Mouse (Mus musculus): Measurements from ENCODE around the gene Dusp3.

The Dusp3 gene

DNA sequence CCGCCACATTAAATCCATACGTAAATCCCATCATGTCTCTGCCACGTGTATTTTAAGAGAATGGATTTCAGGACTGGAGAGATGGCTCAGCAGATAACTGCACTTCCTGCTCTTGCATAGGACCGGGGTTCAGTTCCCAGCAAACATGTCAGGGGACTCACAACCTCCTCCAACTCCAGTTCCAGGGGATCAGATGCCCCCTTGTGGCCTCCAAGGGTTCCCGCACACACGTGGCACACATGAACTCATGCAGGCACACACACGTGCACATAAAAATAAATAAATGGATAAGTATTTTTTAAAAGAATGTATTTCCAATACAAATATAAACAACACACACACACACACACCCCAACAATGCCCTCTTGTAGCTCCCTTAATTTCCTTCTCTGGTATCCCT lies 9.9 kb downstream of the Dusp3 start:
- in situ Hi-C loops (cut with MboI, MseI) = no loop called here

DNA sequence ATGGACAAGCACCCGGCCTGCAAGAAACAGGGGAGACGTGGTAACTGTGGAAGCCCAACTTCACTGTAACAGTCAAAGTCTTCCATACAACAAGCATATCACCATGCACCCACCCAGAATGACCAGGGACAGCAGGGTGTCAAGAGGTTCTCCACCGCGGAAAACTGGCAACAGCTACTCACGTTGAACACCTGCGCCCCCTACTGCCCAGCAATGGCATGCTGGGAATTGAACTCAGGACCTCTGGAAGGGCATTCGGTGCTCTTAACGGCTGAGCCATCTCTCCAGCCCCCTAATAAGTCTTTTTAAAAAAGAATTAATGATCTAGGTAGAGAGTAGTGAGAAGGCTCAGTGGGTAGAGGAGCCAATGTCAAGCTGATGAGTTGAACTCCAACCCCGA lies 11.9 kb downstream of the Dusp3 start:
- in situ Hi-C loops (cut with MboI, MseI) = no loop called here

DNA sequence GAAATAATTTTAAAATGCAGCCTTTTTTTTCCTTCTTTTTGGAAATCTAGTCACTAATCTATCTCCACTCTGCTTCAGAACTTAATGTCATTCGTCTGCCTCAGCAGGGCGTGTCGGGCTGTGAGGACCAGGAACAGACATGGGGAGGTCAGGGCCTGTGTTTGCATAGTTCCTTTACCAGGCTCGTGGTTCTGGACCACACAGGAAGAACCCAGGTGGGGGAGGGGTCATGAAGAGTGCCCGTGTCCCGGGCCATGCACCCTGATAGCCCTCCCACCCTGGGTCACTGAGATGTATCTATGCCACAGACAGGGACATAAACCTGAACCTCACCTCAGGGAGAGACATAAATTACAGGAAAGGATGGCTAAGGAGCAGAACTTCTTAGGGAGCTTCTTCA lies 12.6 kb downstream of the Dusp3 start:
- in situ Hi-C loops (cut with MboI, MseI) = no loop called here

DNA sequence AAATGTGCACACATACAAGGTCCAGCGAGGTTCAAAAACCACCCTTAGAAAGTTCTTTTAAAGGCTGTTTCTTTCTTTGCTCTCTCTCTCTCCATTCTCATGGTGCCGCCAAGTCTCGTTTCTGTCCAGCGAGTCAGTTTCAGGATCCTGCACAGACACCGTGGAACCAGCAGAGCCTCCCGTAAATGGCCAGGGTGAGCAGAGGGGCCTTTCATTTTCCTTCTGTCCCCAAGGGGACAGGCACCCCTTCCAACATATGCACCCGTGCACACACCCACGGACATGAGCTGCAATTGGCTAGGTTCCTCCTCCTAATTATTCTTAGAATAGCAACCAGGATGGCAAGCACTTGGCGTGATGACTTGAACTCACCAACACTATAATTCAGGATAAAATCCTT lies 13.3 kb downstream of the Dusp3 start:
- in situ Hi-C loops (cut with MboI, MseI) = no loop called here

DNA sequence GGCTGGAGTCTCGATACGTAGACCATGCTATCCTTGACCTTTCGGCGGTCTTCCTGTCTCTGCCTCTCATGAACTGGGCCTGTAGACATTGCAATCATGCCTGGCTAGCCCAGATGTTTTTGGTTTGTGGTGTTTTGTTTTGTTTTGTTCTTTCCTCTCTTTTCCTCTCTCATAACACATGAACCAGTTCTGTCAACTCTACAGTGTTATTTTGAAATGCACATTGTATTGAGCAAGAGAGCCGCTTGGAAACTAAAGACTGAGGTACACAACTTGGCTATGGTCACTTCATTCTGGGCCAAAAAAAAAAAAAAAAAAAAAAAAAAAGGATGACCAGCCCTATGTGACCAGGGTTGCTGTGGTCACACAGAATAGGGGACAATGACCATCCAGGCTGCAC lies 14.2 kb downstream of the Dusp3 start:
- in situ Hi-C loops (cut with MboI, MseI) = no loop called here

DNA sequence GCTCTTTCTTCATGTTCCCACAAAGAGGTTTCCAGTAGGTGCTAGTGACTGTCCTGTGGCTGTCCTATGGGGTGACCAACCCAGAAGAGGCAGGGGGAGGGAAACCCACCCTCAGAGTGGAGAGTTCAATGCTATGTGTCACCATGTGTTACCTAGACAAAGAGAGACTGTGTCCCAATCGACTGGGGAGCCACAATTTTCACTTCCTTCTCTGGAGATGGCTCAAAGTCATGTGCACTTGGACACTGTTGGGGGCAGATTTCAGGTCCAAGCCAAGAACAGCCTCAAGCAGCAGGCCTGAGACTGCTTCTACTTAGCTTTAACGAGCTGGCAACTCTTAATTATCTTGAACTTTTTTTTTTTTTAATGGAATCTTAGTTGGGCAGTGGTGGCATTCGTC lies 14.7 kb downstream of the Dusp3 start:
- in situ Hi-C loops (cut with MboI, MseI) = no loop called here

DNA sequence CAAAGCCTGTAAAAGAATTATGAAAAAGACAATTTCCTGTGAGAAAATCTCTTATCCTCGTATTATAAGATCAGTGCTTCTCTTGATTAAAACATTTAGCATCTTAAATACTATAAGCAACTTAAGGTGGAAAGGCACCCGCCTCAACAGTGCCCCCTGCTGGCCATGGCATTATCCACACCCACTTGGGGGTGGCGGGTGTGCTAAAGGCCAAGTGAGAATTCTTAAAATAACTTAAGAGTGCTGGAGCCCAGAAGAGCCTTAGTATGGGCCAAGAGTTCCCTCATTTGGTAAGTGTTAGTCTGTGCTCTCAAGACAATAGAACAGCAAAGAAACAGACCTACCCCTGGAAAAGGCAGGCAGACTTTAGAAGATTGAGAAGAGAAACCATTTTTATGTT lies 15.4 kb downstream of the Dusp3 start:
- in situ Hi-C loops (cut with MboI, MseI) = no loop called here

DNA sequence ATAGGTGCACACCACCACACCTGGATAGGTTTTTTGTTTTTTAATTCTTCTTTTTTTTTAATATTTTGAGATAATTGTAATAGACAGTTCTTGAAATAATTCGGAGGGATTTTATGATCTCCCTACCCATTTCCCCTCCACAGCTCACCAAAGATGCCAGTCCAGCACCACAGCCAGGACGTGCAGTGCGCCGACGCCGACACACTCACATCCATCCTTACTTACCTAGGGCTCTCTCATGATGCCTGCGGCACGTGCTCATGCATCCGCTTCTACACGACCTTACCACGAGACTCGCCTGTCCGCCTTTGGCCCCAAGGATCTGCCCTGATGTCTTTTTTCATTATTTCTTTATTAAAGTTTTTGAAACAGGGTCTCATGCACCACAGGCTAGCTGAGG lies 17.0 kb downstream of the Dusp3 start:
- in situ Hi-C loops (cut with MboI, MseI) = loop anchor here (5.0 kb wide), 1 partner anchor 48 kb away; no protein-coding TSS in a partner anchor

DNA sequence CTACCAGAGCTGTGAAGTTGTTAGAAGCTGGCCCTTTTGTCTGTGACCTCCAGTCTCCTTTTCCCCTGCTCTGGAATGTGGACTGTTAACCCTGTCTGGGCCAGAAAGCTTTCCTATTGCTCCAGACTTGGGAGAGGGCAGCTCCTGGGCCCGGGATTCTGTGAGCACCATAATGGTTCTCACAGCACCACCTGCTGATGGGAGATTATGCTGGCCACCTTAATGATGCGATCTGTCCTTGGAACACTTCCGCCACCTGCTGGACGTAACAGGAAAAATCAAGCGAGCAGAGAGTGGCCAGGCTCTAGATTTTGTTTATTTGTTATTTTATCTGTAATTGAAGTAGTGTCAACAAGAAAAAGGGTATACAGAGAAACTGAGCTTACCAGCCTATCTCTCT lies 18.0 kb downstream of the Dusp3 start:
- in situ Hi-C loops (cut with MboI, MseI) = loop anchor here (5.0 kb wide), 1 partner anchor 46 kb away; no protein-coding TSS in a partner anchor

DNA sequence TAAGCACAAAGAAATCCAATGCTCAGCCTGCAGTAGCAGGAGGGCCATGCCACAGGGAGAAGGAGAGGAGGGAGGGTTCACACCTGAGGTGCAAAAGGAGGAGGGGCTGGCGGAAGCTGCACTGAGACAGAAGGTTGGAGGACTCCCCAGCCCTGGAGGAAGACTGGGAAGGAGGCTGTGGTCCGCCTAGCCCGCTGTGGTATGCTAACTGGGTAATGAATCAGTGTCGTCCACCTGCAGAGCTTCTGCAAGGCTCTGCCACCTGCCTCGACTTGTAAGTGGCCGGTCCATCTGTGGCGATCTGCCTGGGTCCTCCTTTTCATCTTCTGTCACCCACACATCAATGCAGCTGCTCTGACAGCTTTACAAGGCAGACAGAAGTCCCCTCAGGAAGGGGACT lies 18.5 kb downstream of the Dusp3 start:
- in situ Hi-C loops (cut with MboI, MseI) = loop anchor here (5.0 kb wide), 1 partner anchor 46 kb away; no protein-coding TSS in a partner anchor

DNA sequence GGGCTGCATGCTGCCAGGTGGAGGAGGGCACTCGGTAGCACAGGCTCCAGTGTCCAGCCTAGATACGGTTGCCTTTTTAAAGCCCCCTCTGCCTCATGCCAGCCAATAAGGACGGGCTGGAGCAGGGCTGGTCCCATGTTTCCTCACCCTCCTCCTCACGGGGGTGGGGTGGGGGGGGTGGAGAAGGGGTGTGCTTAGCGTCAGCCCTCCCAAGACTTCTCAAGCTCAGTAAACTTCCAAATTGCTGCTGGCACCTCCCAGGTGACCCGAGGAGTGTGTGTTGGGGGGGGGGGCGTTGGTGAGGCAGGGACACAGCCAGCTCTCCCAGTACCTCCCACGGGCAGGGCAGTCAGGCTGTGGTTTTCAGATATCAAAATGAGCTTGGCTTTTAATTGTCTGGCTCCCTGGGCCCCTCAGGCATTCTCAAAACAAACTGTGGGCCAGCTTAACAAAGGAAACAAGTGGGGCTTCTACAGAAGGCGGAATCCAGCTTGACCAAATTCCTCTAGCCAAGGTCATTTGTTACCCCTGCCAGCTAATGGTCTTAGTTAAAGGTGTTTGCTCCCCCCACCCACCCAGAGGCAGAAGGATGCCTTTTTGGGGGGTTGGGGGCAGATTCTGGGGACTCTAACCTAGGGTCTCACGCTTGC lies 19.7 kb downstream of the Dusp3 start, which contains the start of gene Sost:
Gene Sost (minus strand): TSS at position 51 of the 650 bp plus-strand sequence.
- in situ Hi-C loops (cut with MboI, MseI) = loop anchor here (5.0 kb wide), 1 partner anchor 45 kb away; no protein-coding TSS in a partner anchor

DNA sequence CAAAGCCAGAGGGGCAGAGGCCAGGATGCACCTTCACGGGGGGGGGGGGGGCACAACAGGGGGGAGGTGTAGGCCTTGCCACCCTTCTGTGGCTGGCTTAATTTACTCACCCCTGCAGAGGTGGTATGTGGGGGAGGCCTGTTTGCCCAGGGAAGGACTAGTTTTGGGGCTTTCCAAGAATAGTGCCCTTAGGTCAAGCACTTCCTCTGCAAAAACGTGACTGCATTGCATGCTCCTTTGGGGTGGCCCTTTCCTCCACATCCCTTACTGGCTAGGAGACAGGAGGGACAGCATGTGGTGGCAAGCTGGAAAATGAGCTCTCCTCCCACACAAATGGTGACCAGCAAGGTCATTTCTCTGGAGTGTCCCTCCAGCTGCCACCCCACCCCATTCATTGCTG lies 21.3 kb downstream of the Dusp3 start:
- in situ Hi-C loops (cut with MboI, MseI) = loop anchor here (5.0 kb wide), 1 partner anchor 43 kb away; no protein-coding TSS in a partner anchor

DNA sequence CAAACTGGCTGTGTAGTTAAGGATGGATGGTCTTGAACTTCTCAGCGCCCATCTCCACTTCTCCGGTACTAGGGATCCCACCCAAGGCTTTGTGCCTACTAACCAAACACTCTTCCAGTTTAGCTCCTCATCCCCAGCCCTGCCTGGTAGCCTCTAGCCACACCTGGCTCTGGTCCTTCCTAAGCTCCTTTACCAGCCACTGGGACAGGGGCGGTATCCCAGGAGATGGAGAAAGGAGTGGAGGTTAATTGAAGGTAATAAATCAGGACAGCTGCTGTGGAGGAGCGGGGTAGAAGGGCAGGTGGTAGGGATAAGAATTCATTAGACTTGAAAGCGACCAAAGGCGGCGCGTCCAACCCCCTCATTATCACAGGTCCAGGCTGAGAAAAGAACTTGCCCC lies 22.2 kb downstream of the Dusp3 start:
- in situ Hi-C loops (cut with MboI, MseI) = loop anchor here (5.0 kb wide), 1 partner anchor 42 kb away; no protein-coding TSS in a partner anchor

DNA sequence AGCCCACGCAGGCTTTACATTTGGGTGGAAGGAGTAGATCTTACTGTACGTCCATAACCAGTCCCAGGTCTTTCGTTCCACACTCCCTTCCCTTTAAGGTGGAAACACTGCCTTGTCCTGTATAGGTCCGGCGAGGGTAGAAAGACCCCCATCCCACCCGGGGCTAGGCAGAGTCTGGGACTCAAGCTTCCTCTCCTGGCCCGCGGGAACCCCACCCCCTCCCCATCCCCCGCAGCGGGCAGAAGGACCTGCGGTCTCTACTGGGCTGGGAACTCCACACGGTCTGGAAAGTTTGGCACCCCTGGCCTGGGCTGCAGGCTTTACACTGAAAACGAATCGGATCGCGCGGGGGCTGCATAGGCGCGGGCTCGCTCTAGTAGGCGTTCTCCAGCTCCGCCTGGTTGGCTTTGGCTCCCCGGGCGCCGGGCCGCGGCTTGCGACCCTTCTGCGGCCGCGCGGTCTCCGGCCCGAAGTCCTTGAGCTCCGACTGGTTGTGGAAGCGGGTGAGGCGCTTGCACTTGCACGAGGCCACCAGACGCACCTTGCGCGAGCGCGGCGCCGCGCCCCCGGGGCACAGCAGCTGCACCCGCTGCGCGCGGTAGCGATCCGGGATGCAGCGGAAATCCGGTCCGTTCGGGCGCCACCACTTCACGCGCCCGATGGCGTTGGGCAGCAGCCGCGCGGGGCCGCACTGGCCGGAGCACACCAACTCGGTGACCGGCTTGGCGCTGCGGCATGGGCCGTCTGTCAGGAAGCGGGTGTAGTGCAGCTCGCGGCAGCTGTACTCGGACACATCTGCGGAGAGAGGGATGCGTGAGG lies 23.1 kb downstream of the Dusp3 start:
- in situ Hi-C loops (cut with MboI, MseI) = no loop called here

DNA sequence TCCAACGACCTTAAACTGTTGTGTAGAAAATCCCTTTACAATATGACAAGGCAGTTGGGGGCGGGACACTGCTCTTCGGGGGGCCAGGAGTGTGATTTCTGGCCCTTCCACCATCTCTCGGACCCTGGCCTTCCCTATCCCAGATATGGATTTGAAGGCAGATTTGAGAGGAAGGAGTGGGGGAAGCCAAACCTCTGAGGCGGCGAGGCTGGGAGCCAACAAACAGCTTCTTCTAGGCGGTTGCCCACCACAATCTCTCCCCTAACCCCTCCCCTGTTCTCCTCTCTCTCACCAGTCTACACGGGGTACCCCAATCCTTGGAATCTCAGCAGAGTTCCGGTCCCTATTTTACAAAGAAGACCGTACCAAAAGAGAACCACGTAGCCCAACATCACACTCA lies 23.8 kb downstream of the Dusp3 start:
- in situ Hi-C loops (cut with MboI, MseI) = no loop called here

DNA sequence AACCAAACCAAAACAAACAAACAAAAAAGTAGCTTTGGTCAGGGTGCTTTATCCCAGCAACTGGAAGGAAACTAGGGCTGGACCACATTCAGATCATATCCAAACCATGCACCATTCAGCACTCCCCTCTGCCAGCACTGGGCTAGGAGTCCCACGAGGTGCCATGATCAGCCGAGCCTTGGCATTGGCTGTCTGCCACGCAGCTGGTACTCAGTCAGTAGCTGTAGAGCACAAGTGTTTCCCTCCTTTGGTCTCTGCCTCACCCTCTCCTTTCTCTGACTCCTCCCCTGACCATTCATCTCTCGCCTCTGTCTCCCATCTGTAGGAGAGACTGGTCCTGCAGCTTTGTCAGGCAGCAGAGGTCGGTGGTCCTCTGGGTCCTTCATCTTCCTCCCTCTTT lies 29.3 kb downstream of the Dusp3 start:
- in situ Hi-C loops (cut with MboI, MseI) = no loop called here

DNA sequence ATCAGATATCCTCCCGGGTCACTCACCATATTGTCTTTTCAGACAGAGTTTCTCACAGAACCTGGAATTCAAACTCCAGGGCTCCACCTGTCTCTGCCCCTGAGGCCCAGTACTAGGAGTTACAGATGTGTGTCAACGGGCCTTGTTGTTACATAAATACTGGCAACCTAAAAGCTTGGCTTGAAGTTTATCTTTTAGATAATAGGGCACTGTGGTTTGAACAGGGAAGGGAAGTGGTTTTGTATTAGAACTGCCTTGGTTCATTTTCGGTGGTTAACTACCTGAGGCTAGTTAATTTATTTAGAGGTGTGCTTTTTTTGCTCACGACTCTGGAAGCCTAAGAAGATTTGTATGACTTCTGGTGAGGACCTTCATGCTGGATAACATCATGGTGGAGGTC lies 33.4 kb downstream of the Dusp3 start:
- in situ Hi-C loops (cut with MboI, MseI) = no loop called here

DNA sequence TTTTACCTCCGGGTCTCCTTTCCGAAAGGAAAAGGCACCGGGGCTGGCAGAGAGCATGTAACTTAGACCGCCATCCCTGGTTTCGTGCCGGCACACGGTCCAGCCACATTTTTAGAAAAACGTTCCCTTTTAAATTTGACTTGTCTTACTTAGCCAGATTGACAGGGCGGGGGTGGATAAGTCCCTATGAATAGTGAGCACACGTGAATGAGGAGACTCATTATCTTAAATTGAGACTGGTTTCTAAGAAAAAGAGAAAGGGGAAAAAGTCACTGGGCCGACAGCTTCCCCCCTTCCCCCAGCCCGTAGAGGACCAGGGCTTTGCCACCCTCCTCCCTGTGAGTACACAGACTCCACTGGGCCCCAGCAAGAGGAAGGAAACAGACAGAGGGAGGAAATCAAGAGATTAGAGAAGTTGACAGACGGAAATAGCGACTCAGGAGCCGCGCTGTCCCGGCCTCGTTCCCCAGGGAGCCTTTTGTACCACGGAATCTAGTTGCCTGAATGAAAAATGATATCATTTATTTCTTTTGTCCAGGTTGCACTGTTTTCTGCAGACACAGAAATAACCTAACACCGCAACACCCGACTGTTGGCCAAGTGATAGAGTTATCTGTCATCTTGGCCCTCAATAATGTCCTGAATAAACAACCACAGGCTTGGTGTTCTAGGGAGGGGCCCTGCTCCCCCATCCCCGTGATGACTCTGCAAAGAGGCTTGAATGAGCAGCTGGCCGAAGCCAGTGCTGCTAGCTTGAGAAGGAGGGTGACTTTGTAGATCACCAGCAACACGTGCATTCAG lies 34.1 kb downstream of the Dusp3 start:
- in situ Hi-C loops (cut with MboI, MseI) = no loop called here

DNA sequence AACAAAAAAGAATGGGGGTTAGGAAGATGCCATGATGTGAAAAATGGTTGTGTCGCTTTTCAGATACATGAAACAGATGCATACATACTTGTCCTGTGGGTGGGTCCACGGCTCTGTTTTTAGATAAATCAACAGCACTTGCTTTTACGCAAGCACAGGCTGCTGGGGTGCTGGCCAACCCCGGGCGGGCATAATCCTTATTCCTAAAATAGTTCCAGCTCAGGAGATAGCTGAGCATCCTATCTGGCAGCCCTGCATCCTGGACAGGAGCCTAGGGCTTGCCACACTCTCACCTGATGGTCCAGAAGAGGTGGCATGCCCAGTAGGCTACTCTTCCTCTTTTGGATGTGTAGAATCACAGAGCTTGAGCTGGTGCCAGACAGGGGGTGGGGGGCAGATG lies 36.8 kb downstream of the Dusp3 start:
- in situ Hi-C loops (cut with MboI, MseI) = no loop called here

DNA sequence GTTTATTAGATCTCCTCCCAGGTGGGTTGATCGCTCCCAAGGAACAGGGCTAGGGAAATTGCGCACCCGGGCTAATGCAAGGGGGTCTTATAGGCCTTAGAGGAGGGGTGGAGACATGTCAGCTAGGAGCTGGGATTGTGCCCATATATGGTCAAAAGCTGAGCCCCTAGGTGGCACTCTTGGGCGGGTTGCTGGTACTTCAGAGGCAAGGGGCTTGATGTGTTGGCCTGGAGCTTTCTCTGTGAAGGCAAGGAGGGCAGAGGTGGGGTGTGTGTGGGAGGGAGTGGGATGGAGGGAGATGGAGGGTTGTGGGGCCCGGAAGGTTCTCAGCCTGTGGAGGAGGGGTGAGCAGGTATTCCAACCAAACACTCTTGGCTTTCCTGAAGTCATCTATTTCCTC lies 40.3 kb downstream of the Dusp3 start:
- in situ Hi-C loops (cut with MboI, MseI) = no loop called here

DNA sequence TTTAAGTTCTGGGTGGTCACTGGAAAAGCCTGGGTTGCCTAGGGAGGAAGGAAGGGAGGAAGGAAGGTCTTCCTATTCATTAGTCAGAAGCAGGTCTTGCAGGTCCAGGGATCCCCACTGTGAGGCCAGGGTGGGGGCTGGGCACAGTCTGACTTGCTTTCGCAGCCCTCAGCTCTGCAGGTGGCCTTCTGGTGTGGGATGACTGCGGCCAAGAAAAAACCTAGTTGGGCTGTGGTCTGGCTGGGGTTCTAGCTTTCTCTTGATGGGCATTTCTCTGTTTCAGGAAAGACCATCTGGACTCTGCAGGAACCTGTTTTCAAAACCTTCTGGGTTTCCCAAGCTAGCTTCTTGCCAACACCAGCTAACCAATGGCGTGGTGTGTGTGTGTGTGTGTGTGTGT lies 43.8 kb downstream of the Dusp3 start:
- in situ Hi-C loops (cut with MboI, MseI) = no loop called here

DNA sequence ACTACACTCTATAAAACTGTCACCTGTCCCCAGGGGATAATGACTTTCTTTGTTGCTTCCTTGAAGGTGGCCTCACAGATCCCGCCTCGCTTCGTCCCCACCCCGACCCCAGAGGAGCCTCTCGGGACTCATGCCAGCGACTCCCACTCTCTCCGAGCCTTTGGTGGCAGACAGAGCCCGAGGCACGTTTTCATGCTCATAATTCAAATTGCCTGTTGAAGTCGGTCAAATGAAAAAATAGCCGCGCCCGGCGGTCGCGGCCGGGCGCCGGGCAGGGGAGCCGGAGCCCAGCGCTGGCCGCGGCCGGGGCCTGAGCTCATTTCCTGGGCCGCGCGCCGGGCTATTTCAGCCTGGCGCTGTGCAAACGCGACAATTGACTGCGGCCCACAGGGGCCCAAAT lies 49.7 kb downstream of the Dusp3 start:
- in situ Hi-C loops (cut with MboI, MseI) = loop anchor here (10.0 kb wide), 1 partner anchor 528 kb away; no protein-coding TSS in a partner anchor
